Mouse (Mus musculus): ENCODE measurements around the gene Skap1. TPM values are rescaled to one million over a fixed set of nuclear protein-coding genes. Genes with fewer than 3 reads are reported as not detected.
"Not testable (repeated sequence)": the region's sequence is repeated elsewhere in the genome, so short reads cannot be mapped to it uniquely, and the experiment has no call there.

The Skap1 gene
- polyA plus RNA-seq, 1 experiment: 0.02 TPM

DNA sequence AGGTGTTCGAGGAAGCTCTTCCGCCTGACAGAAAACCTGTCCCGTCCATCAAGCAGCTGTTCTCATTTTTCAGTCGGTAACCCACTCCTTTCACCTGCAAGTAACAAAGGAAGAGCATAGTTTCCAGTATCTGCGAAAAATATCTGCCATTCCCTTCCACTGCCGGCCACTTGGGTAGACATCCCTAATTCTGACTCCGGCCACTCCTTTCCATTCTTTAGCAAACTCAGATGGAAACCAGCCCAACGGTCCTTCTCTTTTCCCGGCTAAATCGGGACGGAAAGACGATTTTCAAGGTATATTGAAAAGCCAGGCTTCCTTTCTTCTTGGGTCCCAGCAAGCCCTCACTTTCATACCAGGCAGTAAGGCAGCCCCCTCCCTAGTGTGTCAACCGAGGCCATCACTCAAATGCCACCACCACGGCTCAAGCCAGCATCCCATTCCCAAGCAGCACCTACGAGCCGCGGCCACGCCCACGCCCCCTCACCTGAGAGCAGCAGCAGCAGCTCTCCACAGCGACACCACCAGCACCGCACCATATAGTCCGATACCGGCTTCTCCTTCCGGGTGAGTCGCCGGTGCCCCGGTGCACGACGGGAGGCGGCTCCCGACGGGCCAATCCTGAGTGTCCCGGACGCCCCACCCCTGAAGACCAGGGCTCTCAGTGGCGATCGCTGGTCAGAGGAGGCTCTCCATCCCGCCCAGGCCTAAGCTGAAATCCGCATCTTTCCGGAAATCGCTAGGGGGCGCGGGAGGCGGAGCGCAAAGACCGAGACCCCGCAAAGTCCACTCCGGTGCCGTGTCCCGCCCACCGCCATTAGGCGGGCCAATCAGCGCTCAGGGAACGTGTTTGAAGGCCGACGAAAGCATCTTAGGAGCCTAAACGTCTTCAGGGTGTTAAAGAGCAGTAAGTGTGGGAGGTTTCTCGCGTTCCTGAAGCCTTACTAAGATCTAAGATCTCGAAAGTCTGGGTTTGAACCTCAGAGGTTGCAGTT lies 312.9 kb downstream of the Skap1 start, which contains the start of gene Snx11:
Gene Snx11, minus strand, starts transcription at position 592 of the 995 bp plus-strand sequence.
- Histone ChIP-seq H3K27me3 (ENCODE audit: control insufficient read depth, insufficient read depth, insufficient read length) (no peaks in the 10 kb centered on the region), H3ac (ENCODE audit: control insufficient read depth, insufficient read length) (peak within 1 kb of the TSS; percentile 26), H3K4me3 (peak within 1 kb of the TSS; percentile 77), H3K36me3 (ENCODE audit: control insufficient read depth, insufficient read depth) (peaks cover 14% of the 10 kb centered on the region), H3K4me2 (ENCODE audit: low read depth) (peak within 1 kb of the TSS; percentile 99), H3K79me2 (ENCODE audit: control insufficient read depth, insufficient read depth) (peaks cover 28% of the 10 kb centered on the region)
- TF ChIP-seq POLR2A (IDR thresholded peaks at IDR 0.05; ENCODE audit: insufficient read length, low read depth) (peak; percentile 95), MYOD1 (IDR thresholded peaks at IDR 0.05; ENCODE audit: control insufficient read depth in 1 of 3, insufficient read length in 2 of 3, low read depth in 2 of 3) (peak in 1 of 3 experiments; percentile 21), CEBPB (IDR thresholded peaks at IDR 0.05; ENCODE audit: insufficient read depth, poor library complexity, severe bottlenecking) (no peak), SRF (IDR thresholded peaks at IDR 0.05; ENCODE audit: control insufficient read depth, insufficient read length, low read depth) (no peak), USF1 (IDR thresholded peaks at IDR 0.05; ENCODE audit: low read depth) (no peak), TCF12 (IDR thresholded peaks at IDR 0.05; ENCODE audit: insufficient read depth, poor library complexity, severe bottlenecking) (no peak), E2F4 (IDR thresholded peaks at IDR 0.05; ENCODE audit: insufficient read depth) (peak; percentile 40), MAX (IDR thresholded peaks at IDR 0.05; ENCODE audit: low read depth) (no peak), TCF3 (IDR thresholded peaks at IDR 0.05; ENCODE audit: insufficient read length, low read depth) (no peak), REST (IDR thresholded peaks at IDR 0.05; ENCODE audit: insufficient read depth, insufficient read length) (no peak), MYOG (IDR thresholded peaks at IDR 0.05; ENCODE audit: control insufficient read depth in 1 of 3, insufficient read depth in 1 of 3, insufficient read length in 2 of 3, low read depth in 2 of 3) (peak in 1 of 3 experiments; percentile 23), POLR2AphosphoS2 (IDR thresholded peaks at IDR 0.05; ENCODE audit: insufficient read length, low read depth) (peak; percentile 92)

DNA sequence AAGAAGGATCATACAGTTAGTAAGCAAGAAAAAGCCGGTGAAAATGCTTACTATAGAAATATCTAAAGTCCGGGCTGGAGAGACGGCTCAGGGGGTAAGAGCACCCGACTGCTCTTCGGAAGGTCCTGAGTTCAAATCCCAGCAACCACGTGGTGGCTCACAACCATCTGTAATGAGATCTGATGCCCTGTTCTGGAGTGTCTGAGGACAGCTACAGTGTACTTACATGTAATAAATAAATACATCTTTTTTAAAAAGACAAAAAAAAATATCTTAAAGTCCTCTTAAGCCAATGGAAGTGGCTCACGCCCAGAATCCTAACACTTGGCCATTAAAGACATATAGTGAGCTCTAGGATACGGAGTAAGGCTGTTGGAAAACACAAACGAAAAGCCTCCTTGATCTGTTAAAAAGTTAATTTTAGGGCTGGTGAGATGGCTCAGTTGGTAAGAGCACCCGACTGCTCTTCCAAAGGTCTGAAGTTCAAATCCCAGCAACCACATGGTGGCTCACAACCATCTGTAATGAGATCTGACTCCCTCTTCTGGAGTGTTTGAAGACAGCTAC lies 313.8 kb downstream of the Skap1 start:
- H3K27me3 ChIP-seq (ENCODE audit: control insufficient read depth, insufficient read depth, insufficient read length): not testable (repeated sequence)

GRCm38 (mm10) chr11:96780306-96780705 lies 315.9 kb downstream of the Skap1 start:
- no peak overlapping the region for H3K4me3 ChIP-seq
- no peak for TF ChIP-seq SRF (IDR thresholded peaks at IDR 0.05; ENCODE audit: control insufficient read depth, insufficient read length, low read depth)
- TF ChIP-seq POLR2AphosphoS2 (IDR thresholded peaks at IDR 0.05; ENCODE audit: insufficient read length, low read depth): no peak
- TF ChIP-seq REST (IDR thresholded peaks at IDR 0.05; ENCODE audit: insufficient read depth, insufficient read length): no peak
- TF ChIP-seq TCF12 (IDR thresholded peaks at IDR 0.05; ENCODE audit: insufficient read depth, poor library complexity, severe bottlenecking): no peak
- H3K27me3 ChIP-seq (ENCODE audit: control insufficient read depth, insufficient read depth, insufficient read length): no peaks in the 10 kb centered on the region

More for the DNA sequence above, 313.8 kb downstream of the Skap1 start:
- H3ac ChIP-seq (ENCODE audit: control insufficient read depth, insufficient read length); H3K36me3 ChIP-seq (ENCODE audit: control insufficient read depth, insufficient read depth): not testable (repeated sequence)
- peak overlapping the region; percentile 77 for H3K4me3 ChIP-seq
- peaks cover 28% of the 10 kb centered on the region for H3K79me2 ChIP-seq (ENCODE audit: control insufficient read depth, insufficient read depth)
- peak overlapping the region; percentile 82 for H3K4me2 ChIP-seq (ENCODE audit: low read depth)

DNA sequence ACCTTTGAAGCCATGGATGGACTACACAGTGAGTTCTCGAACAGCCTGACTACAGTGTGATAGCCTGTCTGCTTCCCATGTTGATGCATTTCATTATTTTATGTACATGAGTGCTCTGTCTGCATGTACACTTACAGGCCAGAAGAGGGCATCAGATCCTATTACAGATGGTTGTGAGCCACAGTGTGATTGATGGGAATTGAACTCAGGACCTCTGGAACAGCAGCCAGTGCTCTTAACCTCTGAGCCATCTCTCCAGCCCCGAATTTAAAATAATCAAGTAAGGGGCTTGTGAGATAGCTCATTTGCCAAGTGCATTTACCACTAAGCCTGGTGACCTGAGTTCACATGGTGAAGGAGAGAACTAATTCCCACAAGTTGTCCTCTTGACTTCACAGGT lies 317.0 kb downstream of the Skap1 start:
- no peaks in the 10 kb centered on the region for H3K27me3 ChIP-seq (ENCODE audit: control insufficient read depth, insufficient read depth, insufficient read length)
- peaks cover 8% of the 10 kb centered on the region for H3K79me2 ChIP-seq (ENCODE audit: control insufficient read depth, insufficient read depth)
- no peak overlapping the region for H3K4me3 ChIP-seq
- no peak overlapping the region for H3ac ChIP-seq (ENCODE audit: control insufficient read depth, insufficient read length)
- TF ChIP-seq USF1 (IDR thresholded peaks at IDR 0.05; ENCODE audit: low read depth) (no peak), POLR2AphosphoS2 (IDR thresholded peaks at IDR 0.05; ENCODE audit: insufficient read length, low read depth) (no peak), MYOD1 (IDR thresholded peaks at IDR 0.05; ENCODE audit: control insufficient read depth in 1 of 3, insufficient read length in 2 of 3, low read depth in 2 of 3) (no peak), POLR2A (IDR thresholded peaks at IDR 0.05; ENCODE audit: insufficient read length, low read depth) (no peak), SRF (IDR thresholded peaks at IDR 0.05; ENCODE audit: control insufficient read depth, insufficient read length, low read depth) (no peak), MYOG (IDR thresholded peaks at IDR 0.05; ENCODE audit: control insufficient read depth in 1 of 3, insufficient read depth in 1 of 3, insufficient read length in 2 of 3, low read depth in 2 of 3) (no peak)
- no peaks in the 10 kb centered on the region for H3K36me3 ChIP-seq (ENCODE audit: control insufficient read depth, insufficient read depth)
- no peak overlapping the region for H3K4me2 ChIP-seq (ENCODE audit: low read depth)

More at GRCm38 (mm10) chr11:96780306-96780705, 315.9 kb downstream of the Skap1 start:
- Histone ChIP-seq H3K4me2 (ENCODE audit: low read depth) (no peak overlapping the region), H3K79me2 (ENCODE audit: control insufficient read depth, insufficient read depth) (peaks cover 19% of the 10 kb centered on the region), H3ac (ENCODE audit: control insufficient read depth, insufficient read length) (no peak overlapping the region), H3K36me3 (ENCODE audit: control insufficient read depth, insufficient read depth) (no peaks in the 10 kb centered on the region)

GRCm38 (mm10) chr11:96784847-96785246 lies 320.5 kb downstream of the Skap1 start:
- not testable (repeated sequence) for H3K36me3 ChIP-seq (ENCODE audit: control insufficient read depth, insufficient read depth); H3K4me2 ChIP-seq (ENCODE audit: low read depth); H3K79me2 ChIP-seq (ENCODE audit: control insufficient read depth, insufficient read depth); H3ac ChIP-seq (ENCODE audit: control insufficient read depth, insufficient read length); H3K4me3 ChIP-seq; H3K27me3 ChIP-seq (ENCODE audit: control insufficient read depth, insufficient read depth, insufficient read length)
